Mouse (Mus musculus) MEL (cell line): ENCODE results near the gene Sgcg.

Source experiments
- BHLHE40 ChIP-seq: IDR thresholded peaks from 2 replicates; pipeline ENCODE4 v1.6.1; 2012; ENCODE audit warnings: low read depth, mild to moderate bottlenecking, inconsistent platforms, low read length, improper control_type of control experiment, borderline replicate concordance
- CTCF ChIP-seq, 3 experiments: IDR thresholded peaks in 2 of 3; conservative IDR thresholded peaks in 1 of 3; 2 replicates each; pipeline ENCODE4 v1.5.1; 2011 to 2012; ENCODE audit warnings: low read length in 3 of 3, low read depth in 2 of 3, mild to moderate bottlenecking in 2 of 3, improper control_type of control experiment in 1 of 3, inconsistent platforms in 1 of 3, mixed read lengths in 1 of 3, moderate library complexity in 1 of 3; ENCODE audit not compliant: control insufficient read depth in 1 of 3, insufficient read depth in 1 of 3, poor library complexity in 1 of 3, severe bottlenecking in 1 of 3
- EP300 ChIP-seq, 2 experiments: IDR thresholded peaks; 2 replicates each; pipeline ENCODE4 v1.6.1; 2011; ENCODE audit warnings: improper control_type of control experiment in 2 of 2, low read length in 2 of 2, low read depth in 1 of 2, mild to moderate bottlenecking in 1 of 2
- GABPA ChIP-seq: IDR thresholded peaks from 2 replicates; pipeline ENCODE4 v1.6.1; 2012; ENCODE audit warnings: low read depth, mild to moderate bottlenecking, inconsistent platforms, low read length, improper control_type of control experiment, moderate library complexity
- POLR2A ChIP-seq, 2 experiments: IDR thresholded peaks; 2 replicates each; pipeline ENCODE4 v1.6.1; 2011 to 2012; ENCODE audit warnings: low read length in 2 of 2, mild to moderate bottlenecking in 2 of 2, control low read depth in 1 of 2, improper control_type of control experiment in 1 of 2, low read depth in 1 of 2, moderate library complexity in 1 of 2; ENCODE audit not compliant: control insufficient read depth in 1 of 2, insufficient read depth in 1 of 2, poor library complexity in 1 of 2
- POLR2AphosphoS2 ChIP-seq: IDR thresholded peaks from 2 replicates; pipeline ENCODE4 v1.6.1; 2011; ENCODE audit warnings: low read length, improper control_type of control experiment
- TBP ChIP-seq: IDR thresholded peaks from 2 replicates; pipeline ENCODE4 v1.8.0; 2011; ENCODE audit warnings: low read depth, low read length, improper control_type of control experiment
- TCF12 ChIP-seq: IDR thresholded peaks from 2 replicates; pipeline ENCODE4 v1.6.1; 2014; ENCODE audit warnings: low read depth, mild to moderate bottlenecking, inconsistent platforms, low read length, improper control_type of control experiment, moderate library complexity
- ZKSCAN1 ChIP-seq: IDR thresholded peaks from 2 replicates; pipeline ENCODE4 v1.6.1; 2012; ENCODE audit warnings: low read depth, mild to moderate bottlenecking, inconsistent platforms, low read length, improper control_type of control experiment, moderate library complexity

- TF ChIP-seq TCF12 (no peak), POLR2A (IDR thresholded peaks at IDR 0.05; ENCODE audit: control insufficient read depth in 1 of 2, insufficient read depth in 1 of 2, low read depth in 1 of 2, low read length in 2 of 2, poor library complexity in 1 of 2) (no peak), ZKSCAN1 (no peak), CTCF (IDR thresholded peaks at IDR 0.05 in 2 of 3, conservative IDR thresholded peaks at IDR 0.05 in 1 of 3; ENCODE audit: control insufficient read depth in 1 of 3, insufficient read depth in 1 of 3, low read depth in 2 of 3, low read length in 3 of 3, poor library complexity in 1 of 3, severe bottlenecking in 1 of 3) (no peak), GABPA (no peak), POLR2AphosphoS2 (no peak), TBP (no peak), BHLHE40 (no peak), EP300 (IDR thresholded peaks at IDR 0.05; ENCODE audit: low read depth in 1 of 2, low read length in 2 of 2) (no peak)
These were observed 9.7 kb upstream of the Sgcg start for GRCm38 (mm10) chr14:61267908-61268475.
